Mouse (Mus musculus) CH12.LX (cell line): ENCODE measurements around the gene Tbc1d22a.

ENCODE experiments used
- BHLHE40 ChIP-seq: IDR thresholded peaks from 2 replicates; pipeline ENCODE4 v1.6.1; 2011; ENCODE audit warnings: mild to moderate bottlenecking, low read depth, low read length, improper control_type of control experiment
- CTCF ChIP-seq, 2 experiments: IDR thresholded peaks in 1 of 2; conservative IDR thresholded peaks in 1 of 2; 2 replicates each; pipeline ENCODE4 v1.5.1; 2011 to 2012; ENCODE audit warnings: low read depth in 2 of 2, low read length in 2 of 2, improper control_type of control experiment in 1 of 2, inconsistent platforms in 1 of 2, mild to moderate bottlenecking in 1 of 2, moderate library complexity in 1 of 2
- EP300 ChIP-seq: IDR thresholded peaks from 2 replicates; pipeline ENCODE4 v1.6.1; 2011; ENCODE audit warnings: low read length, improper control_type of control experiment
- HCFC1 ChIP-seq: IDR thresholded peaks from 2 replicates; pipeline ENCODE4 v1.6.1; 2012; ENCODE audit warnings: low read depth, mild to moderate bottlenecking, inconsistent platforms, low read length, improper control_type of control experiment
- IRF4 ChIP-seq: IDR thresholded peaks from 2 replicates; pipeline ENCODE4 v1.6.1; 2014; ENCODE audit warnings: low read depth, mild to moderate bottlenecking, inconsistent platforms, low read length, improper control_type of control experiment
- KAT2A ChIP-seq: IDR thresholded peaks from 2 replicates; pipeline ENCODE4 v1.6.1; 2012; ENCODE audit warnings: low read length, improper control_type of control experiment, inconsistent platforms; ENCODE audit not compliant: insufficient replicate concordance
- MXI1 ChIP-seq: IDR thresholded peaks from 2 replicates; pipeline ENCODE4 v1.6.1; 2011; ENCODE audit warnings: mild to moderate bottlenecking, low read depth, low read length, improper control_type of control experiment
- POLR2A ChIP-seq: IDR thresholded peaks from 2 replicates; pipeline ENCODE4 v1.6.1; 2011; ENCODE audit warnings: low read depth, mild to moderate bottlenecking, improper control_type of control experiment, low read length
- POLR2AphosphoS2 ChIP-seq: IDR thresholded peaks from 2 replicates; pipeline ENCODE4 v1.6.1; 2011; ENCODE audit warnings: low read depth, low read length, improper control_type of control experiment
- RCOR1 ChIP-seq: conservative IDR thresholded peaks from 2 replicates; pipeline ENCODE4 v1.6.1; 2012; ENCODE audit warnings: low read depth, mild to moderate bottlenecking, inconsistent platforms, low read length, improper control_type of control experiment
- SIN3A ChIP-seq: IDR thresholded peaks from 2 replicates; pipeline ENCODE4 v1.6.1; 2012; ENCODE audit warnings: low read length, improper control_type of control experiment, inconsistent platforms
- USF1 ChIP-seq: IDR thresholded peaks from 2 replicates; pipeline ENCODE4 v1.6.1; 2014; ENCODE audit warnings: low read depth, mild to moderate bottlenecking, inconsistent platforms, low read length, improper control_type of control experiment
- ZMIZ1 ChIP-seq: IDR thresholded peaks from 2 replicates; pipeline ENCODE4 v1.6.1; 2012; ENCODE audit warnings: low read depth, mild to moderate bottlenecking, inconsistent platforms, low read length, improper control_type of control experiment
- ZNF384 ChIP-seq: IDR thresholded peaks from 2 replicates; pipeline ENCODE4 v1.6.1; 2012; ENCODE audit warnings: low read depth, low read length, improper control_type of control experiment, inconsistent platforms

- TF ChIP-seq POLR2A, result no peak
- no peak for TF ChIP-seq EP300
- TF ChIP-seq CTCF (conservative IDR thresholded peaks at IDR 0.05 in 1 of 2, IDR thresholded peaks at IDR 0.05 in 1 of 2; ENCODE audit: low read depth in 2 of 2, low read length in 2 of 2), result no peak
- TF ChIP-seq KAT2A, result no peak
- no peak for TF ChIP-seq MXI1
- TF ChIP-seq SIN3A, result no peak
- TF ChIP-seq USF1, result no peak
- no peak for TF ChIP-seq ZNF384
- no peak for TF ChIP-seq BHLHE40
- TF ChIP-seq IRF4, result no peak
- no peak for TF ChIP-seq POLR2AphosphoS2
- no peak for TF ChIP-seq RCOR1
- TF ChIP-seq HCFC1, result no peak
- no peak for TF ChIP-seq ZMIZ1
These were observed 23.9 kb upstream of the Tbc1d22a start for GRCm38 (mm10) chr15:86190387-86190786.
